Mouse (Mus musculus) lung, adult 2 months (tissue): Measurements from ENCODE around the gene Col6a4. TPM values are rescaled to one million over a fixed set of nuclear protein-coding genes. Genes with fewer than 3 reads are reported as not detected.

ENCODE experiments used
- DNase-seq: peaks from one replicate; pipeline ENCODE4 v3.0.0; 2022
- H3K4me1 ChIP-seq: fragments of 200-500 bp; 2 replicates; pipeline ENCODE4 v1.6.1; 2011; ENCODE audit warnings: low read length; ENCODE audit not compliant: control insufficient read depth, insufficient read depth
- H3K4me3 ChIP-seq: fragments of 200-500 bp; replicated peaks from 2 replicates; pipeline ENCODE3; 2011; ENCODE audit warnings: low read depth, mild to moderate bottlenecking, control low read depth, low read length; ENCODE audit errors: extremely low read depth
- CTCF ChIP-seq: fragments of 200-500 bp; IDR thresholded peaks from 2 replicates; pipeline ENCODE4 v1.5.1; 2011; ENCODE audit warnings: mild to moderate bottlenecking, low read length, control low read depth; ENCODE audit not compliant: insufficient read depth
- POLR2A ChIP-seq: fragments of 200-500 bp; IDR thresholded peaks from 2 replicates; pipeline ENCODE4 v1.6.1; 2011; ENCODE audit warnings: low read depth, mild to moderate bottlenecking, control low read depth, low read length, borderline replicate concordance; ENCODE audit errors: extremely low read depth
- WGBS: fragments of 180-500 bp; shearing (Covaris S2); methylation state at CpG from one replicate; pipeline ENCODE4 v1.1.7; 2018; 5-methylcytosine and 5-hydroxymethylcytosine counted together
- polyA plus RNA-seq: library from polyadenylated mRNA; depleted of rRNA; stranded (reverse); fragments of >200 nt; gene quantifications from 2 replicates; pipeline ENCODE4 v1.2.3, GENCODE M21; 2012; rRNA removed

Col6a4 gene
- 0.32 and 0.56 TPM in 2 replicates for polyA plus RNA-seq

DNA sequence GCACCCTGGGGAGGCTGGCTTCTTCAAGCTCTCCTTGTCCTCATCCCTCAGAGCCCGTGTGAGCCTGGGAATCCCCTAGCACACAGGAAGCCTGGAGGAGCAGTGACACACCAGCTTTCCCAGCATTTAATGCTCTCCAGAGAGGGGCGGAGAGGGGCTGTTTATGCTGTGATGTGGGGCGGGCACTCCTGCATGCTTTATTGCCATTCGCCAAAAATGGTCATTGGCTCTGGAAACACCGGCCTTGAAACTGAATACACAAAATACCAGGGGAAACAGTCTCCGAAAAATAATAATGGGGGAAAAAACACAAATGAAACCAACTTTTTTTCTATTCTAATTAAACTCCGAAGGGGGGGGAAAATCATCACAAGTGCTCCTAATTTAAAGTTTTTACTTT lies at the start of gene Col6a4:
Gene Col6a4 (minus strand): TSS at position 101 of the 400 bp plus-strand sequence.
- Histone ChIP-seq H3K4me1 (no peaks in the 10 kb centered on the region), H3K4me3 (no peak within 1 kb of the TSS)
- DNase-seq = no peak
- 53% methylated on average over 7 of the region's 7 CpGs for WGBS
- TF ChIP-seq POLR2A = no peak
- TF ChIP-seq CTCF = no peak

DNA sequence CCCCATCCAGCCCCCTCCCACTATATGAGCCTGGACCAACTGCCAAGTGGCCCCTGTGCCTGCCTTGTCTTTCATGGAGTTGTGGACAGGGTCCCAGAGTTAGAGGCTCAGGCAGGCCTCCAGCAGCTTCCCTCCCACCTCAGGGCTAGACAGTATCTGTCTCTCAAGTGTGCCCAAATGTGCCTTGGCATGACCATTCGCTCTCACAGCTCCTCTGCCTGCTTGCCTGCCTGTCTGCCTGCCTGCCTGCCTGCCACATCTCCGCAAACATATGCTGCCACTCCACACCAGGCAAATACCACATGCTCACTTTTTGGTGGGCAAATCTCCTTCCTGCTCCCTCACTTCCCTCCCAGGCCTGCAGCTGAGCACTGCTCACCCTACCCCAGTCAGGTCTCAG lies 49.0 kb upstream of the Col6a4 start:
- no peak for DNase-seq
- 71% methylated on average over 2 of the region's 2 CpGs for WGBS
- no peak for TF ChIP-seq CTCF
- no peak for TF ChIP-seq POLR2A
- no peaks in the 10 kb centered on the region; the same call in 1 of the 2 replicates for H3K4me1 ChIP-seq
- H3K4me3 ChIP-seq = no peak overlapping the region

DNA sequence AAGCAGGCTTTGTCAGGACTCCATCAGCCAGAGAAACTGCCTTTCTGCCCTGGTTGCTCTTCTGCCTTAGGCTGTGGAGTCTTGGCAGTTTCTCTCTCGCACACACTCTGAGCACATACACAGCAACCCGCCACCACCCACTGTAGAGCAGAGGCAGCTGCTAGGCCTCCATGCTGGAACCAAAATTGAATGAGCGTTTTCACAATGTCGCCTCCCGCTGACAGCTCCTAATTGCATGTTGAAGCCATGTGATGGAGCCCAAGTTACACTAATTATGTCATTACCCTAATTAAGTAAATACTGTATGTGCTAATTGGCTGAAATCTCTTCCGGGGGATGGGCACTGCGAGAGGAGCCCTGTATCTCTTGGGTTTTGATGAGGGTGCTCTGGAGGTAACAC lies 47.6 kb upstream of the Col6a4 start:
- Histone ChIP-seq H3K4me1 (no peaks in the 10 kb centered on the region; the same call in 1 of the 2 replicates), H3K4me3 (no peak overlapping the region)
- WGBS = 79% methylated on average over 7 of the region's 7 CpGs
- TF ChIP-seq CTCF (no peak), POLR2A (no peak)
- DNase-seq = no peak

DNA sequence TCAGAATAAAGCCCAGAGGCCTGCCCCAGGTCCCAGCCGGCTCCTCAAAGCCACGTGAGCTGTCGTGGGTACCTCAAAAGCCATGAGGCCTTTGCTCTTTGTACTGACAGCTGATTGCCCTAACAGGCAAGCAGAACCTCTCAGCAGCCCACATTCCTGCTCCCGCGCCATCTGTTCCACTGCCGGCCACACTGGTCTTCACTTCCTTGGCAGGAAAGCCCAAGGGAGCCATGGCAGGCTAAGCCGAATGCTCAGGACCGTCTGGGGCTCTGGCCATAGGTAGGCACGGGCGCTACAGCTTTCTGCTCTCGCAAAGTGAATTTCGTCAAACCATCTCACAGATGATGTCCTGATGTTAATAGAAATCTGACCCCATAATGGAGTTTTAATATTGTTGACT lies 45.4 kb upstream of the Col6a4 start:
- no peak overlapping the region for H3K4me3 ChIP-seq
- WGBS = 74% methylated on average over 12 of the region's 12 CpGs
- TF ChIP-seq POLR2A (no peak), CTCF (no peak)
- DNase-seq = no peak
- H3K4me1 ChIP-seq = no peaks in the 10 kb centered on the region

DNA sequence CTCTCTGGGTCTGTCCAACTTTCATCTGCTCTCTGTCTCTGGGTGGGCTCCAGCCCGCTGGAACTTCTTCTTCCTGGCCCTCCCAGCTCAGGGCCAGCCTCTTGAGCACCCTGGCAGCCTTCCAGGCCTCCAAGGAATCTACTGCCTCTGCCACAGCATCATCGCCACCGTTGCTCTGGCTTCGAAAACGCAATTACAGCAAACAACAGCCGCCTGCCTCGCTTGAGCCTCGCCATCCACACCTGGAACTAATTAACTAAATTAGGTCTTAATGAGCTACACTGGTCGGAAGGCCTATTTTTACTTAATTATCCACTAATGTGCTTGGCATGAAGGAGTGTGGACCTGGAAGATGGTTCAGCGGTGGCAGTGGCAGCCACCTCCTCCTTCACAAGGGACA lies 43.2 kb upstream of the Col6a4 start:
- WGBS = 50% methylated on average over 10 of the region's 10 CpGs
- DNase-seq = no peak
- Histone ChIP-seq H3K4me3 (no peak overlapping the region), H3K4me1 (no peaks in the 10 kb centered on the region)
- TF ChIP-seq CTCF = no peak

DNA sequence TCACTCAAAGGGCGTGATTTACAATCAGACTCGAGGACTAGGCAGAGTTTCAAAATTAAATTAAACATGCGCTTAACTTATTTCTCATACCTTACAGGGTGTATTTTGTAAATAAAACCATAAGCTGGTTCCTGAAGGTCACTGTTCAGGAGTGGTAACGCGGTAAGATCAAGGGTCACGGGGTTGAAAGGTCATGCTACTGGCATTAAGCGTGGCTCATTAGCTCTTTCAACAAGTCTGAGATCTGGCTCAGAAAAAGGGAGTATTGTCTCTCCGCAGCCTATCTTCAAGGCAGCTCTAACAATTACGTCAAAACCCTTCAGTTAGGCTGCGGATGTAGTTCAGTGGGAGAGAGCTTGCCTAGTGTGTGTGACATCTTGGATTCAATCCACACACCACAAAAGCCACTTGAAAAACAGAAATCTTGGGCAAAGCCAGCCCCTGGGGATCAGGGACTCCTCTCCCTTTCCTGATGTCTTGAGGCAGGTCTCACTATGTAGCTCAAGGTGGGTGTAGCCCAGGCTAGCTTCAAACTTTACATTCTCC lies 41.2 kb upstream of the Col6a4 start:
- no peak for TF ChIP-seq POLR2A
- no peak for TF ChIP-seq CTCF
- no peak for DNase-seq
- WGBS = 66% methylated on average over 10 of the region's 10 CpGs
- Histone ChIP-seq H3K4me1 (no peaks in the 10 kb centered on the region), H3K4me3 (no peak overlapping the region)

DNA sequence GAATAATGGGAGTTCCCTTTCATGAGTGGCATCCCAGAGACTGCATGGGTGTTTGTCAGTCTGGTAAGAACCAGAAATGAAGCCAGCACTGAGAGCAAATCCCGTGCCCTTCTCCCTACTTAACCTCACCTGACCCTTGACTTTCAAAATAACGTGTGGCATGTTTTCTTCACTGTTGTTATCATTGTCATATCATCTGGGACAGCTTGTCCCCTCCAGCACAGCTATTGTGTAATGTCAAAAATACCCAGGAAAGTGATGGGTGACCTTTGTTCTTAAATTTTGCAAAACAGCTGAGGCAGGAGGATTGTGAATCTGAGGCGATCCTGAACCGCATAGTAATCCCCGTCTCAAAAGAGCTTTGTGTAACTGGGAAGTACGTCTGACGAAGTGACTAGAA lies 33.7 kb upstream of the Col6a4 start:
- TF ChIP-seq POLR2A (no peak), CTCF (no peak)
- no peak for DNase-seq
- H3K4me3 ChIP-seq = no peak overlapping the region
- 73% methylated on average over 7 of the region's 7 CpGs for WGBS
- no peaks in the 10 kb centered on the region for H3K4me1 ChIP-seq

DNA sequence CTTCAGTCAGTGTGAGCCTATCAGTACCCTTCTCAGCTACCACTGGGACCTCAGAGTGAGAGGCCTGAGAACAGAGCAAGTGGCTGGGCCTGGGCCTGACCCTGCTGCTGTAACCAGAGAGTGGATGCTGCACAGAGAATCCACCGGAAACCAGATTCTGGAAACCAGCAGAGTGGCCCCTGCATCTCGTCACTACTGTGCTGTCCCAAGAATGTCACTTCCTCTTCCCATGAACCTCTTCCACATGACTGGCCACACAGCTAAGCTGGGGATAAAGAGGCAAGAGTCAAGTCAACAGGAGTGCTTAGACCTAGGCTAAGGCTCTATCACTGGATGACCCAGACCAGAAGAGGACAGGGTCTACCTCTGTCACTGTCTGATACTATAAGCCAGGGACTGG lies 32.5 kb upstream of the Col6a4 start:
- no peaks in the 10 kb centered on the region for H3K4me1 ChIP-seq
- no peak for DNase-seq
- TF ChIP-seq CTCF (no peak), POLR2A (no peak)
- H3K4me3 ChIP-seq = no peak overlapping the region
- WGBS = 61% methylated on average over 2 of the region's 2 CpGs

DNA sequence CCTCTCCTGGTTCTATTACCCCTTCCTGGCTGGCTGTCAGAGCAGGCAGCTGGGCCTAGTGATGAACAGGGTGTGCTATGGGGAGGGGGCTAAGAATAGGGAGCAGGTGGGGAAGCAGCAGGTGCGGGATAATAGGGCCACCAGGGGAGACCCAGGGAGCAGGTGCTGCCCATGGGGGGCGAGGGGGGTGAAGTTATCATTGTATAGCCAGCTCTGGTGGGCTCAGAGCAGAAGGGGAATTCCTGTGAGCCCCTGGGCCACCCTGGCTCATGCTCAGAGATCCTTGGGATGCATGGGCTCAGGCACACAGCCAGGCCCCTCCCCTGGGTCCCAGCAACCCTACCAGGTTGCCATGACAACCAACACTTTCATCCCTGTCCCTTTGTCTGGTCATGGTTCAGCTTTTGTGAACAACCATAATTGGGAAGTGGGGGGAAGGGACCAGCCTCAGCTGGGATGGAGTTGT lies 30.2 kb upstream of the Col6a4 start:
- Histone ChIP-seq H3K4me3 (no peak overlapping the region), H3K4me1 (no peaks in the 10 kb centered on the region)
- TF ChIP-seq CTCF (no peak), POLR2A (no peak)
- DNase-seq = no peak
- 76% methylated on average over 2 of the region's 2 CpGs for whole genome bisulfite sequencing

DNA sequence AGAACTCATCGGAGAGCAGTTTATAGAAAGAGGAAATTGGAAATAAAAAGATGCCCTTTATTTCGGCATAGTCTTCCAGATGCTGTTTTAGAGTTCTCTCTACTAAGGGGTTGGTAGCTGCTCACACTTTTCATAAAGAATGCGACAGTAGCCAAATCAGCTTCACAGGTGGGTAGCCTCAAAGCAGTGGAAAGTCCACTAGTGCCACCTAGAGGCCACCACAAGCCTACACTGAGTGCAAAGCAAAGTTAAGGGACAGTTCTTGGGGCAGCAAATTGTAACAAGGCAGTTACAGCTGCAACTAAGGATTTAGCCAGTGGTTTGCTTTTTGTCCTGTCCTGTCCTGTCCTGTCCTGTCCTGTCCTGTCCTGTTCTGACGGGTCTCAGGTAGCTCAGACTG lies 27.0 kb upstream of the Col6a4 start:
- WGBS = 42% methylated on average over 4 of the region's 4 CpGs
- Histone ChIP-seq H3K4me1 (no peaks in the 10 kb centered on the region), H3K4me3 (no peak overlapping the region)
- TF ChIP-seq POLR2A (no peak), CTCF (peak; percentile 68)
- DNase-seq = peak; percentile 19

DNA sequence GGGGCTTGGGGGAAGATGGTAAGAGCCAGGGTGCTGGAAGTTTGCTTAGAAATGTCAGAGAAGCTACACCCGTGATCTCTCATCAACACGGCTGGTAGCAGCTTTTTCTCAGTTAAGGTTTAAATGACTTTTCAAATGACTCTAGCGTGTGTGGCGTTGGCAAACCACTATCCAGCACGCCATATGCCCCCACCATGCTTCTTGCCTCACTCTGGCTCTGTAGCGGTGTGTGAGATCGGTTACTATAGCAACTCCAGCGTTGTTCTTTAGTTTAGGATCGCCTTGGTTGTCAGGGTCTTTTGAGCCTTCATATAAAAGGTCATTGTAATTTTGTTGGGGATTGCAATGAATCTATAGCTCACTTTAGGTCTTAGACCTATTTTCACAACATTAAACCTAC lies 22.5 kb upstream of the Col6a4 start:
- H3K4me3 ChIP-seq = no peak overlapping the region
- DNase-seq = no peak
- no peak for TF ChIP-seq POLR2A
- no peak for TF ChIP-seq CTCF
- WGBS = 73% methylated on average over 9 of the region's 9 CpGs
- no peaks in the 10 kb centered on the region for H3K4me1 ChIP-seq
